Mouse (Mus musculus) CH12F3 (cell line): Measurements from ENCODE around the gene Pp2d1.

Source experiments
- in situ Hi-C: fragments of 300-500 bp; cut with MboI; formaldehyde crosslinking; loops from 2 replicates; pipeline ENCODE4 v1.14.3; 2020; ENCODE audit warnings: low sequenced_read_pairs

The Pp2d1 gene

GRCm38 (mm10) chr17:53566919-53567345 lies 27.7 kb upstream of the Pp2d1 start:
- in situ Hi-C loops: no loop called here

GRCm38 (mm10) chr17:53566161-53566918 lies 27.1 kb upstream of the Pp2d1 start, which contains the start of gene Kat2b:
Kat2b (plus strand) TSS chr17:53566861.
- in situ Hi-C loops: no loop called here

GRCm38 (mm10) chr17:53564837-53565236 lies 25.6 kb upstream of the Pp2d1 start:
- in situ Hi-C loops: no loop called here

- in situ Hi-C loops: no loop called here
Measured at GRCm38 (mm10) chr17:53561458-53562029, 22.3 kb upstream of the Pp2d1 start.

- in situ Hi-C loops: no loop called here
Measured at GRCm38 (mm10) chr17:53559646-53560045, 20.4 kb upstream of the Pp2d1 start.

GRCm38 (mm10) chr17:53557443-53557842 lies 18.2 kb upstream of the Pp2d1 start:
- in situ Hi-C loops: no loop called here

GRCm38 (mm10) chr17:53554813-53555212 lies 15.6 kb upstream of the Pp2d1 start:
- in situ Hi-C loops: no loop called here

GRCm38 (mm10) chr17:53554088-53554487 lies 14.8 kb upstream of the Pp2d1 start:
- in situ Hi-C loops: no loop called here

- in situ Hi-C loops: no loop called here
Measured at GRCm38 (mm10) chr17:53551306-53552299, 12.4 kb upstream of the Pp2d1 start.

- in situ Hi-C loops: no loop called here
Measured at GRCm38 (mm10) chr17:53543591-53544324, 4.5 kb upstream of the Pp2d1 start.

- in situ Hi-C loops: no loop called here
Measured at GRCm38 (mm10) chr17:53542536-53542935, 3.3 kb upstream of the Pp2d1 start.

- in situ Hi-C loops: no loop called here
Measured at GRCm38 (mm10) chr17:53532425-53532824, 6.8 kb downstream of the Pp2d1 start.

- in situ Hi-C loops: no loop called here
Measured at GRCm38 (mm10) chr17:53531160-53531559, 8.1 kb downstream of the Pp2d1 start.

- in situ Hi-C loops: no loop called here
Measured at GRCm38 (mm10) chr17:53528034-53528433, 11.2 kb downstream of the Pp2d1 start.

- in situ Hi-C loops: no loop called here
Measured at GRCm38 (mm10) chr17:53520509-53520908, 18.7 kb downstream of the Pp2d1 start.

GRCm38 (mm10) chr17:53519364-53519763 lies 19.9 kb downstream of the Pp2d1 start:
- in situ Hi-C loops: no loop called here

- in situ Hi-C loops: no loop called here
Measured at GRCm38 (mm10) chr17:53512311-53512951, 26.8 kb downstream of the Pp2d1 start.

GRCm38 (mm10) chr17:53502966-53503365 lies 36.3 kb downstream of the Pp2d1 start:
- in situ Hi-C loops: no loop called here

- in situ Hi-C loops: no loop called here
Measured at GRCm38 (mm10) chr17:53489007-53489378, 50.3 kb downstream of the Pp2d1 start.
